Mouse (Mus musculus): Measurements from ENCODE around the gene Srsf1. TPM values are rescaled to one million over a fixed set of nuclear protein-coding genes. Genes with fewer than 3 reads are reported as not detected.
A peak's percentile ranks its signal among the peaks of the same experiment; 100 is the strongest.
"Not testable (repeated sequence)": the region's sequence is repeated elsewhere in the genome, so short reads cannot be mapped to it uniquely, and the experiment has no call there.

Srsf1 gene
- polyA plus RNA-seq, 1 experiment from 2014 or later, result 244 TPM

- peaks cover 11% of the 10 kb centered on the region for H3K36me3 ChIP-seq
- WGBS, result 95% methylated on average over 3 of the region's 3 CpGs
Observed at GRCm38 (mm10) chr11:88045159-88045558, 2.0 kb upstream of the Srsf1 start.

DNA sequence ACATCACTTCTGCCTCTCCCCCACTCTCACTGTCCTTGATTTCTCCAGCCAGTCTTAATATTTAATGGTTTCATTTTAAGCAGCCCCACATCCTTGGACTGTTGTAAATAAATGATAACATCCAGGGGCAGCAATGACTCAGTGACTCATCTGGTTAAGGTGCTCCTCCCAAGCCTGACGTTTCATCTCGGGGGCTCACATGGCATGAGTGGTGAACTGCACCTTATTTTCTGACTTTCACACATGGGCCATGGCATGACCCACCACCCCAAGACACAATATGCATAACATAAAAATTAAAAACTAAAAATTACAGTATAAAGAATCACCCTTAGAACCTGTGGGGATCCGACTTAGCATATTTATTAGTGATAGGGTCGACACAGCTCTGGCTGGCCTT is 1.3 kb upstream of the Srsf1 start:
- 87% methylated on average over 4 of the region's 4 CpGs for WGBS
- H3K27me3 ChIP-seq, result no peaks in the 10 kb centered on the region
- H3K4me2 ChIP-seq, result no peak overlapping the region
- H3K4me1 ChIP-seq, result peaks cover 26% of the 10 kb centered on the region
- H3K9ac ChIP-seq, result no peak overlapping the region
- H3K4me3 ChIP-seq, result no peak overlapping the region
- no peak for ATAC-seq (ENCODE audit: insufficient number of reproducible peaks, low FRiP score, low TSS enrichment, low read depth)
- H3K9me3 ChIP-seq, result no peaks in the 10 kb centered on the region
- peaks cover 14% of the 10 kb centered on the region for H3K36me3 ChIP-seq
- no peak overlapping the region for H3K27ac ChIP-seq

More at GRCm38 (mm10) chr11:88045159-88045558, 2.0 kb upstream of the Srsf1 start:
- H3K4me2 ChIP-seq; H3K27me3 ChIP-seq; H3K9ac ChIP-seq; ATAC-seq (ENCODE audit: insufficient number of reproducible peaks, low FRiP score, low TSS enrichment, low read depth); H3K27ac ChIP-seq; H3K4me3 ChIP-seq; H3K9me3 ChIP-seq: not testable (repeated sequence)
- peaks cover 23% of the 10 kb centered on the region for H3K4me1 ChIP-seq

DNA sequence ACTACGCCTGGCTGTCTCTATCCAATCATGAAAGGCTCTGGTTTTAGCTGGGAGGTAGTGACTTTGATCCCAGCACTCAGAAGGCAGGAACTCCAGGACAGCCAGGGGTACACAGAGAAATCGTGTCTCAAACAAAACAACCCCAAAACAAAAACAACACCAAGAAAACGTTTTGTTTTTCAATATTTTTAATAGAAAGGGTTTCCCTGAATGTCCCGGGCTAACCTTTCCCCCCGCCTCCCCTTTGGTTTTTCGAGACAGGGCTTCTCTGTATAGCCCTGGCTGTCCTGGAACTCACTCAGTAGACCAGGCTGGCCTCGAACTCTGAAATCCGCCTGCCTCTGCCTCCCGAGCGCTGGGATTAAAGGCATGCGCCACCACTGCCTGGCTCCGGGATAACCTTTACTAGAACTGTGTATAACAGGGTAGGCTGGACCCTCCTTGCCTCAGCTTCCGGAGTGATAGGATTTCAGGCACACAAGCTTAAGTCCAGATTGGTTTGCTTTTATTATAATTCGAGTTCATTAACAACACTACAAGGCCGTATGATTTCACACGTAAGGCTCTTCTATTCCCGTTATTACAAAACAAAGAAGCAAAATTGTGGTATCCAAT is 743 bp upstream of the Srsf1 start:
- H3K4me2 ChIP-seq, result peak overlapping the region; percentile 47
- peak overlapping the region; percentile 97 for H3K4me3 ChIP-seq
- no peaks in the 10 kb centered on the region for H3K27me3 ChIP-seq
- no peaks in the 10 kb centered on the region for H3K9me3 ChIP-seq
- H3K36me3 ChIP-seq, result peaks cover 16% of the 10 kb centered on the region
- peaks cover 29% of the 10 kb centered on the region for H3K4me1 ChIP-seq
- WGBS, result 58% methylated on average over 17 of the region's 17 CpGs
- no peak for ATAC-seq (ENCODE audit: insufficient number of reproducible peaks, low FRiP score, low TSS enrichment, low read depth)
- H3K27ac ChIP-seq, result peak overlapping the region; percentile 100; the same call in 1 of the 2 replicates
- H3K9ac ChIP-seq, result no peak overlapping the region

DNA sequence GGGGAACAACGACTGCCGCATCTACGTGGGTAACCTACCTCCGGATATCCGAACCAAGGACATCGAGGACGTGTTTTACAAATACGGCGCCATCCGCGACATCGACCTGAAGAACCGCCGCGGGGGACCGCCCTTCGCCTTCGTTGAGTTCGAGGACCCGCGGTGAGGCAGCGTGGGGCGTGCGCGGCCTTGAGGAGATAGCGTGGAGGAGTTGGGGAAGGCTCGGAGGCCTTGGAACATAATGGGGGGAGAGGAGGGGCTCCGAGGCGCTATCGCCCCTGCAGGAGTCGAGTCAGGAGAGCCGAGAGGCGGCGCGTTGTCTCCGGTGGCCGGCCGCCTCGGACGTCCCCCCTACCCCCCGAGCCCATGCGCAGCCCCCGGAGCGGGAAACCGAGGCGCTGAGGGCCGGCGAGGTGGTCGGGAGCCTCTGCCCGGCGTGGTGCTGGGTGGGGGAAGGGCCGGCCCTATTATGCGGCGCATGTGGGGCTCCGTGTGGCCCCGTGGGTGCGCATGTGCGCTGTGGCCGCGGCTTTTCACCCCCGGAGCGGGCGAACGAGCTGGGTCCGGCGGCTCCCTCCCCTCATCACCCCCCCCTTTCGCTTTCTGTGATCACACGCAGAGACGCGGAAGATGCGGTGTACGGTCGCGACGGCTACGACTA is 828 bp downstream of the Srsf1 start:
- Histone ChIP-seq H3K4me2 (peak overlapping the region; percentile 56), H3K36me3 (peaks cover 23% of the 10 kb centered on the region), H3K9ac (peak overlapping the region; percentile 99), H3K9me3 (no peaks in the 10 kb centered on the region), H3K4me3 (peak overlapping the region; percentile 97), H3K27me3 (no peaks in the 10 kb centered on the region), H3K27ac (peak overlapping the region; percentile 100), H3K4me1 (peaks cover 33% of the 10 kb centered on the region)
- ATAC-seq (ENCODE audit: insufficient number of reproducible peaks, low FRiP score, low TSS enrichment, low read depth), result peak; percentile 59
- WGBS, result 0% methylated on average over 60 of the region's 76 CpGs

DNA sequence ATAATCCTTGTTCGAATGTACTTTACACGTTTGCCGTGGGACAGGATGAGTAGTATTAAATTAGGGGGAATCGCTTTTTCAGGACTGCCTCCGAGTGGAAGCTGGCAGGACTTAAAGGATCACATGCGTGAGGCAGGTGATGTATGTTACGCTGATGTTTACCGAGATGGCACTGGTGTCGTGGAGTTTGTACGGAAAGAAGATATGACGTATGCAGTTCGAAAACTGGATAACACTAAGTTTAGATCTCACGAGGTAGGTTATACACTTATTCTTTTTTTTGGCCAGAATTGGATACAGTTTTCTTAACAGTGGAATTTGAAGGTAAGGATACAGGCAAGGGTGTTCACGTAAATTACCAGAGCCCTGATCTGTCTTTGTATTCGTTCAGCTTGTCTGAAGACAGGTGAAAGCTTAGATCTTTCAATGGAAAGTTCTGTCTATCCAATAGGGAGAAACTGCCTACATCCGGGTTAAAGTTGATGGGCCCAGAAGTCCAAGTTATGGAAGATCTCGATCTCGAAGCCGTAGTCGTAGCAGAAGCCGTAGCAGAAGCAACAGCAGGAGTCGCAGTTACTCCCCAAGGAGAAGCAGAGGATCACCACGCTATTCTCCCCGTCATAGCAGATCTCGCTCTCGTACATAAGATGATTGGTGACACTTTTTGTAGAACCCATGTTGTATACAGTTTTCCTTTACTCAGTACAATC is 1.9 kb downstream of the Srsf1 start:
- no peaks in the 10 kb centered on the region for H3K27me3 ChIP-seq
- no peak for ATAC-seq (ENCODE audit: insufficient number of reproducible peaks, low FRiP score, low TSS enrichment, low read depth)
- H3K9ac ChIP-seq, result peak overlapping the region; percentile 99
- WGBS, result 17% methylated on average over 26 of the region's 26 CpGs
- peak overlapping the region; percentile 56 for H3K4me2 ChIP-seq
- peak overlapping the region; percentile 97 for H3K4me3 ChIP-seq
- no peaks in the 10 kb centered on the region for H3K9me3 ChIP-seq
- peaks cover 35% of the 10 kb centered on the region for H3K4me1 ChIP-seq
- peaks cover 26% of the 10 kb centered on the region for H3K36me3 ChIP-seq
- no peak overlapping the region for H3K27ac ChIP-seq

GRCm38 (mm10) chr11:88049732-88050131 is 2.6 kb downstream of the Srsf1 start:
- H3K27ac ChIP-seq, result no peak overlapping the region
- peak overlapping the region; percentile 97 for H3K4me3 ChIP-seq
- peak overlapping the region; percentile 56; the same call in 1 of the 2 replicates for H3K4me2 ChIP-seq
- H3K27me3 ChIP-seq, result no peaks in the 10 kb centered on the region
- no peaks in the 10 kb centered on the region for H3K9me3 ChIP-seq
- no peak overlapping the region for H3K9ac ChIP-seq
- H3K4me1 ChIP-seq, result peaks cover 35% of the 10 kb centered on the region
- peaks cover 26% of the 10 kb centered on the region for H3K36me3 ChIP-seq
- no peak for ATAC-seq (ENCODE audit: insufficient number of reproducible peaks, low FRiP score, low TSS enrichment, low read depth)

- Histone ChIP-seq H3K4me2 (no peak overlapping the region), H3K4me3 (no peak overlapping the region), H3K27me3 (no peaks in the 10 kb centered on the region), H3K36me3 (peaks cover 26% of the 10 kb centered on the region), H3K9me3 (no peaks in the 10 kb centered on the region), H3K9ac (no peak overlapping the region), H3K4me1 (peaks cover 26% of the 10 kb centered on the region), H3K27ac (no peak overlapping the region)
- no peak for ATAC-seq (ENCODE audit: insufficient number of reproducible peaks, low FRiP score, low TSS enrichment, low read depth)
- WGBS, result 73% methylated on average over 4 of the region's 4 CpGs
Observed at GRCm38 (mm10) chr11:88052638-88053037, 5.5 kb downstream of the Srsf1 start.

DNA sequence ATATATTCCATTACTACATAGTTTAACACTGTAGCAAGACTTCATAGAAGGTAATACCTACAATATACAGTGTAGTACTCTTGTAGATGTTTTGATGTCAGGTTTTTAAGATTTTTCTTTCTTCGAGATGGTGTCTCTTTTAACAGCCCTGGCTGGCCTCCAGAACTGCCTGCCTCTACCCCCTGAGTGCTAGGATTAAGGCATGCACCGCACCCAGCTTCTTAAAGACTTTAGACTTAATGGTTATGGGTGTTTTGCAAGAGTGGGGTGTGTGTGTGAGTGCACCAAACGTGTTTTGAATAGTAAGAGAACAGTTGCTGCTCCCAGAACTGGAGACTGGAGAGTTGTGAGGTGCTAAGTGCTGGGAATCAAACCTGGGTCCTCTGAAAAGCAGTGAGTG is 6.6 kb downstream of the Srsf1 start:
- WGBS, result 35% methylated on average over 3 of the region's 3 CpGs

GRCm38 (mm10) chr11:88054589-88054988 is 7.4 kb downstream of the Srsf1 start:
- Histone ChIP-seq H3K4me2 (no peak overlapping the region), H3K36me3 (peaks cover 21% of the 10 kb centered on the region), H3K27me3 (no peaks in the 10 kb centered on the region), H3K9me3 (no peaks in the 10 kb centered on the region), H3K4me1 (peaks cover 18% of the 10 kb centered on the region), H3K9ac (no peak overlapping the region), H3K27ac (no peak overlapping the region), H3K4me3 (no peak overlapping the region)
- ATAC-seq (ENCODE audit: insufficient number of reproducible peaks, low FRiP score, low TSS enrichment, low read depth), result no peak
- WGBS, result 71% methylated on average over 1 of the region's 1 CpGs

More for the DNA sequence above, 6.6 kb downstream of the Srsf1 start:
- no peaks in the 10 kb centered on the region for H3K27me3 ChIP-seq
- no peak overlapping the region; the same call in 1 of the 2 replicates for H3K27ac ChIP-seq
- H3K9ac ChIP-seq, result no peak overlapping the region
- 0 out of 2 replicates have a peak, but pooled peaks have one; percentile 24 for ATAC-seq (ENCODE audit: insufficient number of reproducible peaks, low FRiP score, low TSS enrichment, low read depth)
- no peaks in the 10 kb centered on the region for H3K9me3 ChIP-seq
- peaks cover 26% of the 10 kb centered on the region for H3K36me3 ChIP-seq
- no peak overlapping the region for H3K4me3 ChIP-seq
- H3K4me1 ChIP-seq, result peaks cover 26% of the 10 kb centered on the region
- no peak overlapping the region for H3K4me2 ChIP-seq

DNA sequence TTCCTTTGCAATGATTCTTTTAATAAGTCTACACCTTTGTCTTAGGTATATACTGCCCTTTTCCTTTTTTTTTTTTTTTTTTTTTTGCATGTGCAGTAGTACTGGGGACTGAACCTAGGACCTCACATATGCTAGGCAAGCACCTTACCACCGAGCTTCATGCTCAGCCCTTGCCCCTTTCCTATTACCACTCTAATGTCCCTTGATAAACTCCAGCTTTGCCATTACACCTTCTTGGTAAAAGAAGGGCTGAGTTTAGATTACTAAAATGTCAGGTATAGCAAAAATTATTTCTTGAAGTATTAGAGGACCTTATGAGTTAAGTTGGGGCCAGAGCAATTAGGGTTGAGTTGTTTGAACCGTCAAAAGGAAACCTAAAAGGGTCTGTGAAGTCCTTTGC is 8.6 kb downstream of the Srsf1 start:
- no peak for ATAC-seq (ENCODE audit: insufficient number of reproducible peaks, low FRiP score, low TSS enrichment, low read depth)
- peaks cover 10% of the 10 kb centered on the region; the same call in 1 of the 2 replicates for H3K4me1 ChIP-seq
- no peak overlapping the region for H3K9ac ChIP-seq
- no peak overlapping the region for H3K4me3 ChIP-seq
- no peaks in the 10 kb centered on the region for H3K9me3 ChIP-seq
- H3K27ac ChIP-seq, result no peak overlapping the region
- peaks cover 13% of the 10 kb centered on the region for H3K36me3 ChIP-seq
- WGBS, result 72% methylated on average over 2 of the region's 2 CpGs
- no peak overlapping the region for H3K4me2 ChIP-seq
- H3K27me3 ChIP-seq, result no peaks in the 10 kb centered on the region

GRCm38 (mm10) chr11:88057788-88058187 is 10.6 kb downstream of the Srsf1 start:
- H3K9ac ChIP-seq, result no peak overlapping the region
- H3K27ac ChIP-seq, result no peak overlapping the region
- ATAC-seq (ENCODE audit: insufficient number of reproducible peaks, low FRiP score, low TSS enrichment, low read depth), result no peak
- H3K36me3 ChIP-seq, result 0 out of 2 replicates have a peak, but pooled peaks cover 5% of the 10 kb centered on the region
- WGBS, result 71% methylated on average over 2 of the region's 2 CpGs
- peaks cover 3% of the 10 kb centered on the region; the same call in 1 of the 2 replicates for H3K4me1 ChIP-seq
- H3K4me2 ChIP-seq, result no peak overlapping the region
- H3K27me3 ChIP-seq, result no peaks in the 10 kb centered on the region
- H3K9me3 ChIP-seq, result no peaks in the 10 kb centered on the region
- no peak overlapping the region for H3K4me3 ChIP-seq

GRCm38 (mm10) chr11:88059141-88059540 is 12.0 kb downstream of the Srsf1 start:
- Histone ChIP-seq H3K4me2 (no peak overlapping the region), H3K36me3 (no peaks in the 10 kb centered on the region), H3K4me3 (no peak overlapping the region), H3K4me1 (no peaks in the 10 kb centered on the region), H3K27me3 (no peaks in the 10 kb centered on the region), H3K27ac (no peak overlapping the region), H3K9ac (no peak overlapping the region), H3K9me3 (no peaks in the 10 kb centered on the region)
- ATAC-seq (ENCODE audit: insufficient number of reproducible peaks, low FRiP score, low TSS enrichment, low read depth), result peak; percentile 75; the same call in 1 of the 2 replicates
- 47% methylated on average over 2 of the region's 2 CpGs for WGBS
